Mouse (Mus musculus) gastrocnemius, adult 8-10 months (tissue): ENCODE measurements around the gene Lin7a. TPM values are rescaled to one million over a fixed set of nuclear protein-coding genes. Genes with fewer than 3 reads are reported as not detected.
"Not testable (repeated sequence)": the region's sequence is repeated elsewhere in the genome, so short reads cannot be mapped to it uniquely, and the experiment has no call there.

Experiments
- DNase-seq, 2 experiments: peaks; one replicate each; pipeline ENCODE4 v3.0.0; 2022; ENCODE audit warnings: low spot score in 2 of 2
- total RNA-seq, 4 experiments: library from RNA; stranded (reverse); gene quantifications; 2 replicates each; pipeline ENCODE4 v1.2.4; 2022

Lin7a gene
- total RNA-seq, 4 experiments from 2014 or later: 0.70 to 1.7 (median 0.86) TPM

DNA sequence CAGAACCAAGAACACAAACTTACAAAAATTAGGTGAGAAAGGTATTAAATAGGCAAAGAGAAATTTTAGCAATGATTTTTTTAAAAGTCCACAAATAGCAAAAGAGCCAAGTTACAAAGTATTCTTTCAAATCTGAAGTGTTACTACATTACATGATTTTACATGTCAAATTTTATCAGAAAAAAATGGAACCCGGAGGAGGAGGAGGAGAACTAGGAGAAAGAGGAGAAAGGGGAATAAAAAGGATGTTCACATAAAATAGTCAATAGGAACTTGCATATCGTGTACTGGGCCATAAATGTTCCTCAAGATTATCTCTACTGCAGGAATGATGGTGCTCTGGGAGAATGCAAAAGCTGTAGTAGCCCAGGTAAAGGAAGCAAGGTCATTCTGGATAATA, 34.4 kb upstream of the Lin7a start:
- DNase-seq: no peak

DNA sequence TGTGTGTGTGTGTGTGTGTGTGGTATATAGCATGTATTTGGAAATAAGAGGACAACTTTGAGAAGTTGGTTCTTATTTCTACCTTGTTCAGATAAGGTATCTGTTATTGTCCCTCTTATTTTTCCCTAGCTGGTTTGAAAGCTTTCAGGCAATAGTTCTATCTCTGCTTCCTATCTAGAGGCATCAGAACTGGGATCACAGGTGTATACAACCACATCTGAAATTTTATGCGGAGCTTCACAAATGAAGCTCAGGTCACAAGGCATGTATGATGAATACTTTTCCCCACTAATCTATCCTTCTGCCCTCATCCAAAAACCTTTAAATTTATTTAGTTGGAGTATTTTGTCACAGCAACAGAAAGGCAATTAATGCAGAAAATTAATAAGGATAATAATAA, 33.8 kb upstream of the Lin7a start:
- DNase-seq: no peak

DNA sequence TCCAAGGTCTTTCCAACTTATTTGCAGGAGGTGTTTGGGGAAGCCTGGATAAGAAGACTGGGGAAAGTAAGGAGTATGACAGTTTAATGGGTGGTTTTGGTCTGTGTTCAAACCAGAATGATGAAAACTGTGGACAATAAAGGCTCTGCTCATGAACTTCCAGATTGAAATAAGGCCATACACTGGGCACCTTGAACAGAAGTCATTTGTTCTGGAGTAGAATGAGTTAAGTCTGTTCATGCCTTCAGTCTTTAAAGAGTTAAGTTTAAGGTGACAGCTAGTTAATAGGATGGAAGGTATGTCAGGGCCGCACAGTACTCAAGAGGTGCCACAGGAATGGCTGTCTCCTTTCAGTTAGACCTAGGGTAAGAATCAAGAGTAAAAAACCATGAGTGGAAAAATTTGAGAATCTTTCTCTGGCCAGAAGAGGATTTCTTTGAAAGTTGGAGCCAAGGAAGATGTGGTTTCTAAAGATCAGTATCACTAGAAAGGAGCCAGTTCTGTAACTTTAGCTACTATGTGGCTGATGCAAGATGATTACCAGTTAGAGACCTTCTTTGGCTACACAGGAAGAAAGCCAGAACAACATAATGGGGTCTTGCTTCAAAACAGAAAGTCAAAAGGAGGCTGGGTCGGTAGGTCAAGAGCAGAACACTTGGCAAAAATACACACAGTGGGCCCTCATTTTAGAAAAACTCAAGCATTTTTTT, 33.2 kb upstream of the Lin7a start:
- no peak for DNase-seq

DNA sequence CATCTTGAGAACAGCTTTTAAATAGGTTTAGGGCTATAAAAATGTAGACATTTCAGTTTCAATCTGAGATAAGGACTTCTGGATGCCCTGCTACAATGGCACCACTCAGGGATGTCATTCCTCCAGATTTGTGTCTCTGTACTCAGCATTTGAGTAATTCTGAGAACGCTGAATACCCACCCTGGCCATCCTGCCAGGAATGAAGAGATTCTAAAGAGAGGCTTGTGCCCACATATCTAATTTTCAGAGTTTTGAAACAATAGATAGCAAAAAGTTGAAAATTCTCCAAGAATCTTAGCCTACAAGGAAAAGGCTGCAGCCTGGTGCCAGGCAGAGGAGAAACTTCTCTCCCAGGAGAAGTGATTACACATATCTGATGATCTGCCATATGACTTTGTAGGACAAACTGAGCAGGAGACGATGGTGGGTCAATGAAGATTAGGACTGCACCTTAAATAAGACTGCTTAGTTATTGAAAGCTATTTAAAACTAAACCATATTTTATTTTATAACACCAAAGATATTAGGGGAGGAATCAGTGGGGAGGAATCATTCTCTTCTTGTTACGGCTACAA, 32.5 kb upstream of the Lin7a start:
- DNase-seq: no peak

DNA sequence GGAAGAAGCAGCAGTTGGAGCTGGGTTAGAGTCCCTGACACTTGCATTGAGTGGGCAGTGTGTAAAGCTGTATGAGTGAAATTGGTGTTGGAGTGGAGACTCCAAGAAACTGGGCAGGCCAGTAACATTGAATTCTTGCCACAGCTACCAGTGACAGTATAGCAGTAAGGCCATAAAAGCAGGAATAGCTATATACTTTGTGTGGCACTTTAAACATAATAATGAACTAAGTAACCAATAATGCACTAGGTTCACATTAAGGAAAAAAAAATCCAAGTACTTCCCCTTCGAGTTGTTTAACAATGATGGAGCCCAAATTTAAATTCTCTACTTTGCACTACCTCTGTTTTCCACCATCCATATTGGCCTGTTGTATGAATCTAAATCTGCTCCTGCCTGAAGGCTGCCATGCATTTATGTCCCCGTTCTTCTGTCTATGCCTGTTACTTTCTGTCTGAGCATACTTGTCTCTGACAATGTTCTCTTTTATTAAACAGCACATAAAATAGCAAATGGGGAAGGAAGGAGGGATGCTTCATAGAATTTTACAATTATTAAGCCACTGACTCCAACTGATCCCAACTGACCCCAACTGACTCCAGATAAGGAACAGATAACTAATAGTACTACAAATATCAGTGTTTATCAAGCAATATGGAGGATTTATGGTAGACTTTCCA, 31.7 kb upstream of the Lin7a start:
- DNase-seq: no peak

DNA sequence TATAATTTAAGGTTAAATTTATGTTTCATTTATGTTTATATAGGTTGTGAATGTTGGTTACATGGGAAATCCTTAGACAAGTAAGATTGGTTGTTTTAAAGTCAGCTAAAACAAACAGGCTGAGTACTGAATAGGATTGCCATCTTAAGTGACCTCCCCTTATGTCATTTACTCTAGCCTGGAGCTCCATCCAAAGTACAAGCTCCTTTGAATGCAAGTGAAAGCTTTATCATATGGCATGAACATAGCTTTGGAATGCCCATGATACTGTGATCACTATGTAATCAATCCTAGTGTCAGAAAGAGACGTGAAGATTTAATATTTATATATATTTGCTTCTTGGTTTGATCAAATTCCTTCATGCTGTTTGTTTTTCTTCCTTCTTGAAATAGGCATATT, 31.0 kb upstream of the Lin7a start:
- no peak for DNase-seq

DNA sequence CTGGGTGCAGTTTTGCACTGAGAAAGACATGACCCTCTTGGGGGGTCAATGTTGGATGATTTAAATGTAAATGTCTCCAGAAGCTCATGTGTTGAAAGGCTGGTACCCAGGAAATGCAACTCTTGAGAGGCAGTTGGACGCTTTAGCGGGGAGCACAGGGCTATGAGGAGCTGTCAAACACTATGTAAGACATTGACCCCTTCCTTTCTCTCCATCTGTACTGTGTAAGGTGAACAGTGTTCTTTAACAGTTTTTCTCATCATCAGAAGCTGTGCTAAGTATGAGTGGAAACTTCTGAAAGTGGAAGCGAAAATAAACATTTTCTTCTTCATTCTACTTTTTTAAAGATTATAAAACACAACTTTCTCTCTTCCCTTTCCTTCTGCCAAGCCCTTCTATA, 30.5 kb upstream of the Lin7a start:
- no peak for DNase-seq

DNA sequence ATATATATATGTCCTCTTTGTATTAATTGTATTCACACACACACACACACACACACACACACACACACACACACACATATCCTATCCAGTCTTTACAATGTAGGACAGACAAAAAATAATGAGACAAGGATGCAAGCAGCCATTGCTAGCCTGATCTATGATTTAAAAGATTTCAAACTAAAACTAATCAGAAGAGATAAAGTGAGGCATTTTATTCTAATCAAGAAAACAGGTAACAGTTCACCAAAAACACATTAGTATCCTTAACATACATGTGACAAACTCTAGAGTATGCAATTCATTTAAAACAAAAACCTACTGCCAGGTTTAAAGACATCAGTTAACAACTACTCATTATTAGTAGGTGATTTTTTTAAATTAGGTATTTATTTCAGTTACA, 30.1 kb upstream of the Lin7a start:
- no peak for DNase-seq

DNA sequence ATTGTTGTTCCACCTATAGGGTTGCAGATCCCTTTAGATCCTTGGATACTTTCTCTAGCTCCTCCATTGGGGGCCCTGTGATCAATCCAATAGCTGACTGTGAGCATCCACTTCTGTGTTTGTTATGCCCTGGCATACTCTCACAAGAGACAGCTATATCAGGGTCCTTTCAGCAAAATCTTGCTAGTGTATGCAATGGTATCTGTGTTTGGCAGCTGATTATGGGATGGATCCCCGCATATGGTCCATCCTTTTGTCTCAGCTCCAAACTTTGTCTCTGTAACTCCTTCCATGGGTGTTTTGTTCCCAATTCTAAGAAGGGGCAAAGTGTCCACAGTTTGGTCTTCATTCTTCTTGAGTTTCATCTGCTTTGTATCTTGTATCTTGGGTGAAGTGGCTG, 29.5 kb upstream of the Lin7a start:
- DNase-seq: not testable (repeated sequence)

DNA sequence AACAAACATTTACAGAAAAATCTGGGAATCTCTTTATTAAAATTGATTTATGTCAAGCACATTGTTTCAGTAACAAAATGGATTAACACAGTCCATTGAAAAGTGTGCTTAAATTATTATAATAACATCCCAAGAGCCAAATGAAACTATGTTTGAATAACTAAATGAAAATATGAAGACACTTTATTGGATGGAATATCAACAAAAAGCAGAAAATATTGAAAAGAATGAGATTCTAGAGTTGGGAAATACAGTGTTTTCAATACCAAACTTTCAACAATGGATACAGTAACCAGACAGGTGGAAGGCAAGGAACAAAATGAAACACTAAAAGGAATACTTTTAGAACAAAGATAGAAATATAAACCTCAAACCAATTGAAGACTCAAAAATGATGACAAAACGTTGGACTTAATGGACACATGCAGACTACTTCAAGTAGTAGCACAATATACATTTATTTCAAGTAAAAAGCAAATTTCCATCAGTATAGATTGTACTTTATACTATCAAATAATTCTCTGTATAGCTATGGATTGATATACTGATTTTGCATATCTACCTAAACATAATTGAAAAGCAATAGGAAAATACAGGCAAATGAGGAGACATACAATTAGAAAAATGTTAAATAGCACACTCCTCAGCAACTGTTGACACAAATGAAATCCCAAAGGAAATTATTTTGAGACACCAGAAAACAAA, 28.6 kb upstream of the Lin7a start:
- no peak for DNase-seq

DNA sequence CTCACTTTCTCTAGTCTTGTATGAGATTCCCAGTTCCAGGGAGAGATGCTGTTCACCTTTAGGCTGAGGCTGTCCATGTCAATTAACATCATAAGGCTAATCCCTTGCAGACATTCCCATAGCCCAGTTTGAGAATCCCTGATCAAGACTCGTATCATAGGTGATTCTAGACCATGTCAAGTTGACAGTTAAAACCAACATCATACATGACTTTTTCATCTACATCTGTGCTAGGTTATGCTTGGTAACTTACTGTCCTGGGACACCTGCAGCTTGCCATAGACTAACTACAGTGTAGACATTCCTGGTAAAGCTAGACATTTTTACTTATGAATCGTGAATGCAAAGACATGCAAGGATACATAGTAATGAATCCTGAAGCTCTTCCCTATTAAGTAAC, 27.3 kb upstream of the Lin7a start:
- no peak for DNase-seq

DNA sequence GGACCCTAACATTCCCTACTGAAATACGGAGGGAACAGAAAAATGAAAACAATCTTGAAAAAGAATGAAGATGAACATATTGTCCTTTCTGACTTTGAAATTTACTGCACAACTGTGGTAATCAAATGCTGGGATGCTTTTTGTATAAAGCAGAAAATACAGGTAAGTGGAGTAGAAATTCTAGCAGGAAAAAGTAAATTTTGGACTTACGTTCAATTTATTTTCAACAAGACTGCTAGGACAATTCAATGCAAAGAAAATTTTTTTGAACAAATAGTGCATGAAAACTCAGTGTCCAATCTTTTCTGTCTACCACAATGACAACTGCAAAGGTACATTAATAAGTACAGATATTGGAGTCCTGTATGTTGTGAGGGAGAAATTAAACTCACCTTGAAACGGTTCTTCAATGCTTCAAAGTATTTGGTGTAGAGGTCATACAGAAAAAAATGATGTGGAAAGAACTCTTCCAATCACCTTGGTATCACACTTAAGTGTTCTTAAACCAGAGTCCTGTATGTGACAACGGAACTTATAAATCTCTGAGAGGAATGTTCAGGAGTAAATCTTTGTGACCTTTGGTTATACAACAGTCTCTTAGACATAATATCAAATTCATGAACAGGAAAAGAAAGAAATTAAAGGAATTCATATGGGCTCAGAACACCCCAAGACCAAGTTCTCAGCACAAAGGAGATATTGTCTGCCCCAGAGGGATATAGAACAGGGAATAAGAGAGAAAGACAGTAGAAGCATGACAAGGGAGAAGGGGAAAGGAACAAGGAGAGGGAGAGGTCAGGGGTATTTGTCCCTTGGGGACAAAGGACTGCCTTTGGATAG, 26.6 kb upstream of the Lin7a start:
- DNase-seq: no peak

DNA sequence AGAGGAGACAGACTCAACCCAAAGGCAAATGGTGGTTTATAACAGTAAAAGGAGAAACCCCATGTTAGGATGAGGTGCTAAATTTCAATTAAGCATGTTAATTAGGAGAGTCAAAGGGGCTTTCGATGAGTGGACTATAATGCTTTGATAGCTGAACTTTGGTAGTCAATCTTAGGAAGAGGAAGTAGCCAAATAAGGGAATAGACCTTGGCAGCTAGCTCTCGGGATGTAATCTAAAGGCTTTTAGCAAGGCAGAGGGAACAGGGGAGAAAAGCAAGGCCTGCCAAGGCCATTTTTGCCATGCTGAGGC, 26.0 kb upstream of the Lin7a start:
- no peak for DNase-seq

DNA sequence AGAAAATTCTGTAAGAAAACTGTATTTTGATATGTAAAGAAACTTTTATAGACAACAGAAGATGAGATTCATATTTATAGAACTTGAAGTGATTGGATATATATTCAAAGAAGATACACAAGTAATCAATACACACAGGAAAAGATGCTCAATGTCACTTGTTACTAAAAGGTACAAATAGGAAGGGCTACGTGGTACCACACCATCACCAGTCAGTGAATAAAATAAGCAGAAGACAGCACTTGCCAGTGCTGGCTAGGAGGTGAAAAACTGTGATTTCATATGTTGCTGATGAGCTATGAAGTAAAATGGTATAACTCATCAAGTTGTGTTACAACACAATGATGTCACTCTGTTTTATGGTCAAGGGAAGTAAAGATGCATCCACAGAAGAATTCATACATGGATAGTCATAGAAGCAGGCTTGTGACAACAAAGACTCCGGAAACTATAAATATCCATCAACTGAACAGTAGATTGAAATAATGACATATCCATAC, 25.5 kb upstream of the Lin7a start:
- DNase-seq: no peak

DNA sequence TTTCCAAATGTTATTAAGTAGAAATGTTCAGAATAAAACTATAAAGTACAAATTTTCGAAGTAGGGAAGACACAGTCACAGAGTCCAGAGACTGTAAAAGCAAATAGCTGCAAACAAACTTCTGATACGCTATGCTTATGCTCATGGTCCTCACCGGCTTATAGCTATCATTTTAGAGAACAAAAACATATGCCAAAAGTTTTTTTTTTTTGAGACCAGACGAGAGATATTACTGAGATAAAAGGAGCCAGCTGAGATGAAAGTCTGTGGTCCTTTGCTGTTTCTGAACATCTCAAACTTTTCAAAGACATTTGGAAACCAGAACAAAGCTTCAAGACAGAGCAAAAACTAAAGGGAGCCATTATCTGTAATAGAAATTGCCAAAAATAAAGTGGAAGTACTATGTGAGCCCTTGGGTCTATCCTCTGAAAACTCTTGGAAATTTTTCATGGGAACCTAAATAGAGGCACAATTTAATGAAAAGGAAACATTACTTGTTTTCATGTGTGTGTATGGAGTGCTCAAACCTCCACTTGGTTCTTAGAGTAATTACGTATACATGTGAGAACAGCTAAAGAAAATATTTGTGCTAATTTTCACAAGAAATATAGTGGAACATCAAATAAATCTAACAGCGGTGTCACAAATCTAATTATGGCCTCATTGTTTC, 24.4 kb upstream of the Lin7a start:
- DNase-seq: no peak

DNA sequence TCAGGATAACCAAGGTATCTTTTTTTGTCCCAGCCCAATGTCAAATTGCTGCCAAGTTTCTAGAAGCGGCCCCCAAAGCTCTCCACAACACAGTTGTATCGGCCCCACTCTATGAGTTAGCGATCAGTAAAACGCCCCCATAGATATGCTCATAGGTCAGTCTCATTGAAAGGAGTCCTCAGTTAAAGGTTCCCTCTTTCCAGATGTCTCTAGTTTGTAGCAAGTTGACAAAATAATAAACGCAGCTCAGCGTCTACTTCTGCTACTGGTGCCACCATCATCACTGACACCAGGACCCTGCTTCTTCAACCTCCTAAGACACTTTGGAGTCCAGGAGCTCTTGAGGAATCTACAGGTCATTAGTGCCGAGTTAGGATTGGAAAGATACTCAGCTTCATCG, 23.0 kb upstream of the Lin7a start:
- DNase-seq: no peak

DNA sequence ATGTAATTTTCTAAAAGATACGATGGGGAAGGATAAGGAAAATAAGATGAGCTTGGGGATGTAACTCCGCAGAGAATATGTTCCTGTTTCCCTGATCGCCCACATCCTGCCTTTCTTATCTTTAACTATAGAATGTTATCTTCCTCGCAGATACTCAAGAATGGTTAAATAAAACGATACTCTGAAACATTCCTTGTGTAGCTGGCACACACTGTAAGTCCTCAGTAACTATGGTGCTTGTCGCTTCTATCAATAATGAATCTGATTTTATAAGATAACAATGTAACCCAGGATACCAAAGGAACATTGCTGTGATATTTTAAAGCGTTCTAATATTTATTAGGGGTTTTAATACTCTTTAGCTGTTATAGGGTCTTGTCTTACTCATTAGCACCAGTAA, 22.4 kb upstream of the Lin7a start:
- no peak for DNase-seq

DNA sequence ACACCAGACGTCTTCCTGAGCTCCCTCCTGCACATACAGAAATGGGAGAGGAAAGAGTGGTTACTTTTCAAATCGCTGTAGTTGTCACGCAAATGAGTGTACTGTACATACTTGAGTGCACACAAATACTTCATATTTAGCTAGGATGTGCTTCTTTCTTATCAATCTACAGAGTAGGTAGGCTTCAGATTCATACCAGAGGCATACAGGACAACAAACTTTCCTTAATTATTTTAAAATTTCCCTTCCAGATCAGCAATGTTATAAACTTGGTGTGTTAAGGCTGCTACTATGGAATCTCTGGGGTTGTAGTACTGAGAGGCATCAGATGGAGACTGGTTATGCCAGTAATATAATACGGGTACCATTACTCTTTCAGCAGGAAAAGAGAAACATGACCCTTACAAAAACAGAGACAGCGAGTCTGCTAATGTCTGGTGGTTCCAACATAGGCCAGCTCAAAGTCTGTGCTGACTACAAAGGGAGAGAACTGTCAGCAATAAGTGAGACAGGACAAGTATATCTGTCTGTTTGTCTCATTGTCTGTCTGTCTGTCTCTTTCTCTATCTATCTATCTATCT, 21.8 kb upstream of the Lin7a start:
- DNase-seq: no peak

DNA sequence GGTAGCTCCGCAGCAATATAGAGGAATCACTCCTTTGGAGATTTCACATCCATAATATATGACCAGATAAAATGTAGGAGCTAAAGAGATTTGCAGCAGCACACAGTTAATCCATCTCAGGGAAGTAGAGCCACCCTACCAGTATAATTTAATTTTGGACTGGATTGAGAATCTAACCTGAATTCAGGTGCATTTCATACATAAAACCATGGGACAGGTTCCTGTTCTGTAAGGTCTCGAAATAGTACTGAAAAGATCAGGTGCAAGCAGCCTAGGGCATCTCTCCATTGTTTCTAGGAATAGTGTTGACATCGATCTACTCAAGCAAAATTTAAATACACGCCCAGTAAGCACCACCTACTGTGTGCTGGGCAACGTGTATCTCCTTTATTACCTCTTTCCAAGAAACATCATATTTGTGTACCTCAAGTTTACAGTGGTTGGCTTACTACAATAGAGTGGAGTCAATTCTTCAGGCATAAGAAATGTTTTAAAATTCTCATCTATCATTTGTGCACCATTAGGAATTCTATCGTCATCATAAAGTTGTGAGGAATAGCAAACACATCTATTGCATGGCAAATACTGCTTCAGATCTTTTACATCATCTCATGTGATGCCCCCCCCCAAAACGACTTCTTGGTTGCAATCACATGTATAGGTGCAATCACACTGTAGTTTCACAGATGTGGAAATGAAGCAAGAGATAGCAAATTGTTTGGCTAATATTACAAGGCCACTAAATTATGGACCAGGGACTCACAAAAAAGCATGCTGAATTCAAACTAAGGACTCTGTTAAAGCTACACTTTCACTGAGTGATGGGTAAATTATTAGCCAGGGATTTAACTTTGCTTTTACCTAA, 20.9 kb upstream of the Lin7a start:
- no peak for DNase-seq

DNA sequence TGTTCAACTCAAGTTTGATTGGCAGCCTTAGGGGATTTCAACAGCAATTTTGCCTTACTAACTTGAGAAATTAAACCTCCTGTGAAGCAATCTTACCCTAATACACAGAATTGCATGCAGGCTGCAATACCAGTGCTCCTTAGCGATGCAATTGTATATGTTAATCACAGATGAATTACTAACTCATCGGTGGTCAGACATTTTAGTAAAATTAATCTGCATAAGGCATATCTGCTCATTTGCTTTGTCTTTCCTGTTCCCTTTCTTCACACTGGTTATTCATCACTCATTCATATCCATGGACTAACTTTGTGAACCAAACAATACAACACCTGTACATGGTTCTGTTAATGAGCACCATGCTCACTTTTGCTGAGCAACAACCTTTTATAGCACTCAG, 20.2 kb upstream of the Lin7a start:
- no peak for DNase-seq
